Mouse (Mus musculus) olfactory bulb, adult 2 months (tissue): ENCODE results near the gene Fndc4. TPM values are rescaled to one million over a fixed set of nuclear protein-coding genes. Genes with fewer than 3 reads are reported as not detected.

Source experiments
- H3K27ac ChIP-seq: fragments of 200-500 bp; 2 replicates; pipeline ENCODE4 v1.5.1; 2012; ENCODE audit warnings: low read depth, low read length; ENCODE audit not compliant: insufficient read depth
- H3K4me1 ChIP-seq: fragments of 200-500 bp; 2 replicates; pipeline ENCODE4 v1.6.1; 2012; ENCODE audit warnings: low read length; ENCODE audit not compliant: control insufficient read depth, insufficient read depth
- H3K4me3 ChIP-seq: fragments of 200-500 bp; 2 replicates; pipeline ENCODE4 v1.5.1; 2012; ENCODE audit warnings: mild to moderate bottlenecking, low read depth, low read length, moderate library complexity; ENCODE audit not compliant: insufficient read depth
- CTCF ChIP-seq: fragments of 200-500 bp; IDR thresholded peaks from 2 replicates; pipeline ENCODE4 v1.5.1; 2012; ENCODE audit warnings: low read depth, mild to moderate bottlenecking, low read length, moderate library complexity; ENCODE audit not compliant: insufficient read depth
- POLR2A ChIP-seq: fragments of 200-500 bp; IDR thresholded peaks from 2 replicates; pipeline ENCODE4 v1.6.1; 2012; ENCODE audit warnings: mild to moderate bottlenecking, low read depth, low read length, moderate library complexity; ENCODE audit not compliant: insufficient read depth
- WGBS: fragments of 180-500 bp; shearing (Covaris S2); methylation state at CpG from one replicate; pipeline ENCODE4 v1.1.7; 2018; 5-methylcytosine and 5-hydroxymethylcytosine counted together
- polyA plus RNA-seq: library from polyadenylated mRNA; stranded (reverse); fragments of >200 nt; gene quantifications from 2 replicates; pipeline ENCODE4 v1.2.4, GENCODE M21; 2012; ENCODE audit warnings: low replicate concordance; ENCODE audit not compliant: missing spikeins, insufficient read depth, insufficient read length

The Fndc4 gene
- polyA plus RNA-seq = not detected in 2 replicates

DNA sequence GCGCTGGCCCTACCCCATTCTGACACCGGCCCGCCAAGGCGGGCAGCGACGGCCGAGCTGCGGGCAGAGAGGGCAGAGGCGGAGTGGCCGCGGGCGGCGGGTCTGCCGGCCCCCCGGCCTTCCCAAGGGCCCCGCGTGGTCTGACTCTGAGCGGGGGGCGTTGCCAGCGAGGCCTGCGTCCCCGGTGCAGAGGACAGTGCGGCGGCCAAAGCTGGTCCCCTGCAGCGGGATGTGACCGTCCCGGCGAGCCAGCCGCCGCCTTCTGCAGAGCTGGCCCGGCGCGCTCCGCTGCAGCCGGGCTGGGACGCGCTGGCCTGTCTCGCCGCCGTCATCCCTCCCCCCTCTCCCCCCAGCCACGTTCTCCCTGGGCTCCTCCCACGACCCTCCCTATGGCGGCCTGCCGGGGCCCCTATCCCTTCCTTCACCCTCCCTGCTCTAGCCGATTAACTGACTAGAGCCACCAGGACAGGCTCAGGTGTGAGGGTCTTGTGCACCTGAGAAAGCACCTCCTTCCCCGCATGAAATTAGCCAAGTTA lies at the start of gene Fndc4:
Fndc4 (minus strand) TSS at position 475 of the 536 bp plus-strand sequence.
- peak within 1 kb of the TSS; percentile 54 for H3K27ac ChIP-seq
- TF ChIP-seq CTCF (no peak), POLR2A (peak; percentile 50; the same call in 1 of the 2 replicates)
- H3K4me3 ChIP-seq = peak within 1 kb of the TSS; percentile 80
- H3K4me1 ChIP-seq = peaks cover 9% of the 10 kb centered on the region
- under 1% methylated on average over 45 of the region's 46 CpGs for WGBS

GRCm38 (mm10) chr5:31328255-31328654 lies 32.4 kb upstream of the Fndc4 start:
- WGBS = 31% methylated on average over 7 of the region's 7 CpGs
- Histone ChIP-seq H3K4me3 (no peak overlapping the region), H3K27ac (no peak overlapping the region), H3K4me1 (no peaks in the 10 kb centered on the region)
- TF ChIP-seq CTCF = no peak
- no peak for TF ChIP-seq POLR2A

DNA sequence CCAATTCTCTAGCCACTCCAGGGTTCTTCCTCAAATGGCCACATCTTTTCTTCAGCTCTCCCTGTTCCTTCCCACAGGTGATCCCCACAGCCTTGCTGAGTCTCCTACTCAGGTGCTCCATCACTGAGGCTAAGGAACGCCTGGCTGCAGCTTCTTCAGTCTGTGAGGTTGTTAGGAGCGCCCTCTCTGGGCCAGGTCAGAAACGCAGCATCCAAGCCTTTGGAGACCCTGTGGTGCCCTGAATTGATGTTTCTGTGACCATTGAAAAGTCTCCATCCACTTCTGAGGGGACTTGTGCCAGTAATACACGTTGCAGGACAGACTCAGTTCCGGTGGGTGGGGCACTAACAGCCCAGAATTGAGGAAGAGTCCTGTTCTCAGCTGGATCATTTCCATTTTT lies 31.0 kb upstream of the Fndc4 start:
- WGBS = 13% methylated on average over 5 of the region's 5 CpGs

DNA sequence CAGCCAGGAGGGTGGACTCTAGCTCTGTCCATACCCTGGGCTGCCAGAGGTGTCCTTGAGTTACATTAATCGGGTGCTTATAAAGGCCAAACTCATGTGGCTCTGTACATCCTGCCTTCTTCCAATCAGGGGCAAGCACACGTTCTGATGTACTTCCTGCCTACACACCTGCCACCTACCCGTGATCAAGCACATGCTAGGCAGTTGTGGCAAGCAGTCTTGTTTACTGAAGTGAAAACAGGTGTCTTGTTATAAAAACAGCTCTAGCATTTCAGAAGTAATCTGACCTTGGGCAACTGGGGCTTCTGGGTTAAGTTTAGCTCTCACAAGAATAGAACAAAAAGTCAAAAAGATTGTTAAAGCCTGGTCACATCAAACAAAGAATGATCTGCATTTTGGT lies 28.2 kb upstream of the Fndc4 start:
- no peak for TF ChIP-seq POLR2A
- TF ChIP-seq CTCF = no peak
- Histone ChIP-seq H3K4me1 (no peaks in the 10 kb centered on the region), H3K27ac (no peak overlapping the region), H3K4me3 (no peak overlapping the region)
- 68% methylated on average over 3 of the region's 3 CpGs for WGBS

More for the DNA sequence above, 31.0 kb upstream of the Fndc4 start:
- H3K27ac ChIP-seq = no peak overlapping the region
- H3K4me1 ChIP-seq = no peaks in the 10 kb centered on the region
- TF ChIP-seq POLR2A (no peak), CTCF (no peak)
- no peak overlapping the region for H3K4me3 ChIP-seq

DNA sequence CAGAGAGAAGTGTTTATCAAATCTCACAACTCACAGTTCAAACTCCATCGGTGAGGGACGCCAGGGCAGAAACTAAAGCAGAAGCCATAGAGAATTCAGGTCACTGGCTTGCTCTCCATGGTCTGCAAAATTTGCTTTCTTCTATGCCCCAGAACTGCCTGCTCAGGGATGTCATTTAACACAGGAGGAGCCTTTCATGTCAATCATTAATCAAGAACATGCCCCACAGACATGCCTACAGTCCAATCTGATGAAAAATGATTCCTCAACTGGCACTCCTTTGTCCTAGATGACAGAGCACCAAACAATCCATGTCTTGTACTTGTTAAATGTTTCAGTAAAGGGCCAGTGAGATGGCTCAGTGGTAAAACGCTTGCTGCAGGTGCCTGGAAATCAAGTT lies 26.9 kb upstream of the Fndc4 start:
- TF ChIP-seq POLR2A (no peak), CTCF (no peak)
- H3K27ac ChIP-seq = no peak overlapping the region
- no peaks in the 10 kb centered on the region for H3K4me1 ChIP-seq
- no peak overlapping the region for H3K4me3 ChIP-seq
- WGBS = 83% methylated on average over 3 of the region's 3 CpGs

DNA sequence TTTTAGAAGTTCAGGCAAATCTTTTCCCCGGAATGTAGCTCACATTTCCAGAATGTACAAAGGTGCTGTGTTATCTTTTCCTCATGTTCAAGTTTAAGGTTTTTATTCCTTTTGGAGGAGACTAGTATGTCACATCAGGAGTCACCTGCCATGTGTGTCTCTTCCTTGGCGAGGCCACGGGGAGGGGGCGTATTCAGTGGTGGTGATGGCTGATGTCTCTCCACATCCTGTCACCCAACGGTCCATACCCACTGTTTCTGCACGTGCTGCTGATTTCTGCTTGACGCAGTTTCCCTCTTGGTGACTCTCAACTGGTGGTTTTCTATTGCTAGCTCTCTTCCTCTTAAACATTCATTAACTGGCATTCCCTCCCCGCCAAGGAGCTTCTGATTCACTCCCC lies 16.9 kb upstream of the Fndc4 start:
- no peak for TF ChIP-seq CTCF
- TF ChIP-seq POLR2A = no peak
- no peak overlapping the region for H3K4me3 ChIP-seq
- 88% methylated on average over 8 of the region's 8 CpGs for WGBS
- H3K27ac ChIP-seq = no peak overlapping the region
- no peaks in the 10 kb centered on the region for H3K4me1 ChIP-seq

- 41% methylated on average over 6 of the region's 6 CpGs for WGBS
- no peak for TF ChIP-seq POLR2A
- no peak for TF ChIP-seq CTCF
- H3K4me3 ChIP-seq = no peak overlapping the region
- H3K27ac ChIP-seq = peak overlapping the region; percentile 34; the same call in 1 of the 2 replicates
- H3K4me1 ChIP-seq = peaks cover 5% of the 10 kb centered on the region; the same call in 1 of the 2 replicates
Observed at GRCm38 (mm10) chr5:31303093-31303492, 7.2 kb upstream of the Fndc4 start.

GRCm38 (mm10) chr5:31301866-31302265 lies 6.0 kb upstream of the Fndc4 start:
- WGBS = 79% methylated on average over 8 of the region's 8 CpGs
- H3K27ac ChIP-seq = no peak overlapping the region
- H3K4me3 ChIP-seq = no peak overlapping the region
- TF ChIP-seq POLR2A (no peak), CTCF (no peak)
- H3K4me1 ChIP-seq = peaks cover 5% of the 10 kb centered on the region; the same call in 1 of the 2 replicates

- WGBS = 55% methylated on average over 2 of the region's 2 CpGs
- TF ChIP-seq CTCF (no peak), POLR2A (no peak)
- Histone ChIP-seq H3K4me1 (peaks cover 13% of the 10 kb centered on the region), H3K4me3 (no peak overlapping the region), H3K27ac (no peak overlapping the region)
Observed at GRCm38 (mm10) chr5:31298486-31298885, 2.6 kb upstream of the Fndc4 start.

- peaks cover 11% of the 10 kb centered on the region for H3K4me1 ChIP-seq
- no peak overlapping the region for H3K27ac ChIP-seq
- H3K4me3 ChIP-seq = no peak overlapping the region
- 79% methylated on average over 3 of the region's 3 CpGs for WGBS
- TF ChIP-seq POLR2A = no peak
- TF ChIP-seq CTCF = no peak
Observed at GRCm38 (mm10) chr5:31297981-31298380, 2.1 kb upstream of the Fndc4 start.
